Mouse (Mus musculus) limb, embryonic 10.5 days (tissue): ENCODE measurements at regions not wholly inside any gene's neighbourhood (a gene's known extent, or its start where the extent isn't known, plus 50 kb on each side); places are given as distances from the start of the nearest gene placed in this dataset.
"Not testable (repeated sequence)": the region's sequence is repeated elsewhere in the genome, so short reads cannot be mapped to it uniquely, and the experiment has no call there.

Experiments
- DNase-seq: peaks from one replicate; pipeline ENCODE4 v3.0.0-alpha.2; 2017; ENCODE audit warnings: low spot score
- H3K27ac ChIP-seq: fragments of 300-500 bp; sonication (generic); 2 replicates; pipeline ENCODE4 v1.5.1; 2016; ENCODE audit warnings: mild to moderate bottlenecking
- H3K27me3 ChIP-seq: fragments of 300-500 bp; sonication (generic); 2 replicates; pipeline ENCODE4 v1.6.1; 2016; ENCODE audit warnings: low read depth, mild to moderate bottlenecking; ENCODE audit not compliant: poor library complexity, severe bottlenecking
- H3K36me3 ChIP-seq: fragments of 300-500 bp; sonication (generic); 2 replicates; pipeline ENCODE4 v1.6.1; 2016; ENCODE audit warnings: mild to moderate bottlenecking, moderate library complexity
- H3K4me1 ChIP-seq: fragments of 300-500 bp; sonication (generic); 2 replicates; pipeline ENCODE4 v1.6.1; 2016
- H3K4me3 ChIP-seq: fragments of 300-500 bp; sonication (generic); 2 replicates; pipeline ENCODE4 v1.5.1; 2016; ENCODE audit warnings: mild to moderate bottlenecking, moderate library complexity
- H3K9me3 ChIP-seq: fragments of 300-500 bp; sonication (generic); replicated peaks from 2 replicates; pipeline ENCODE4 v1.6.1; 2016; ENCODE audit warnings: mild to moderate bottlenecking
- WGBS: fragments of 180-500 bp; shearing (Covaris S2); methylation state at CpG from one replicate; pipeline ENCODE4 v1.1.7; 2016; 5-methylcytosine and 5-hydroxymethylcytosine counted together

- Histone ChIP-seq H3K4me3 (no peak overlapping the region), H3K36me3 (no peaks in the 10 kb centered on the region), H3K27me3 (no peaks in the 10 kb centered on the region), H3K4me1 (no peaks in the 10 kb centered on the region), H3K9me3 (no peaks in the 10 kb centered on the region), H3K27ac (no peak overlapping the region)
- no peak for DNase-seq
- 78% methylated on average over 1 of the region's 1 CpGs for WGBS
Observed at GRCm38 (mm10) chr2:53276435-53276834, 84.9 kb downstream of the Arl6ip6 start.

- Histone ChIP-seq H3K4me1 (no peaks in the 10 kb centered on the region), H3K9me3 (no peaks in the 10 kb centered on the region), H3K4me3 (no peak overlapping the region), H3K27me3 (no peaks in the 10 kb centered on the region), H3K36me3 (no peaks in the 10 kb centered on the region), H3K27ac (no peak overlapping the region)
- DNase-seq = no peak
- WGBS = 88% methylated on average over 2 of the region's 2 CpGs
Observed at GRCm38 (mm10) chr2:53301712-53302423, 110.3 kb downstream of the Arl6ip6 start.

- 43% methylated on average over 6 of the region's 6 CpGs for WGBS
Observed at GRCm38 (mm10) chr2:53330680-53331079, 139.2 kb downstream of the Arl6ip6 start.

GRCm38 (mm10) chr2:53359026-53359425 is 167.5 kb downstream of the Arl6ip6 start:
- H3K27me3 ChIP-seq = no peaks in the 10 kb centered on the region
- no peak overlapping the region for H3K27ac ChIP-seq

More at GRCm38 (mm10) chr2:53330680-53331079, 139.2 kb downstream of the Arl6ip6 start:
- H3K4me1 ChIP-seq = no peaks in the 10 kb centered on the region
- no peak overlapping the region for H3K27ac ChIP-seq
- no peaks in the 10 kb centered on the region for H3K9me3 ChIP-seq
- no peaks in the 10 kb centered on the region for H3K27me3 ChIP-seq
- no peaks in the 10 kb centered on the region for H3K36me3 ChIP-seq
- no peak overlapping the region for H3K4me3 ChIP-seq
- peak; percentile 47 for DNase-seq

GRCm38 (mm10) chr2:53382348-53382747 is 190.8 kb downstream of the Arl6ip6 start:
- no peaks in the 10 kb centered on the region for H3K4me1 ChIP-seq
- no peak overlapping the region for H3K4me3 ChIP-seq
- WGBS = 57% methylated on average over 1 of the region's 1 CpGs
- no peak overlapping the region for H3K27ac ChIP-seq
- no peaks in the 10 kb centered on the region for H3K9me3 ChIP-seq
- H3K27me3 ChIP-seq = no peaks in the 10 kb centered on the region
- DNase-seq = no peak
- H3K36me3 ChIP-seq = no peaks in the 10 kb centered on the region

More at GRCm38 (mm10) chr2:53359026-53359425, 167.5 kb downstream of the Arl6ip6 start:
- Histone ChIP-seq H3K4me1 (no peaks in the 10 kb centered on the region), H3K4me3 (no peak overlapping the region), H3K36me3 (no peaks in the 10 kb centered on the region), H3K9me3 (no peaks in the 10 kb centered on the region)
- WGBS = 75% methylated on average over 2 of the region's 2 CpGs
- no peak for DNase-seq

GRCm38 (mm10) chr2:53384545-53385176 is 193.1 kb downstream of the Arl6ip6 start:
- H3K4me3 ChIP-seq = no peak overlapping the region
- no peaks in the 10 kb centered on the region for H3K27me3 ChIP-seq
- no peak for DNase-seq
- H3K36me3 ChIP-seq = no peaks in the 10 kb centered on the region
- H3K9me3 ChIP-seq = no peaks in the 10 kb centered on the region
- H3K27ac ChIP-seq = no peak overlapping the region
- H3K4me1 ChIP-seq = no peaks in the 10 kb centered on the region
- WGBS = 70% methylated on average over 8 of the region's 8 CpGs

- H3K27me3 ChIP-seq = no peaks in the 10 kb centered on the region
- H3K9me3 ChIP-seq = no peaks in the 10 kb centered on the region
- no peaks in the 10 kb centered on the region for H3K4me1 ChIP-seq
- no peak for DNase-seq
- 86% methylated on average over 3 of the region's 3 CpGs for whole genome bisulfite sequencing
- H3K4me3 ChIP-seq = no peak overlapping the region
- H3K36me3 ChIP-seq = no peaks in the 10 kb centered on the region
- no peak overlapping the region for H3K27ac ChIP-seq
Observed at GRCm38 (mm10) chr2:53388652-53389051, 197.1 kb downstream of the Arl6ip6 start.

- H3K9me3 ChIP-seq = no peaks in the 10 kb centered on the region
- no peaks in the 10 kb centered on the region for H3K4me1 ChIP-seq
- H3K4me3 ChIP-seq = no peak overlapping the region
- no peak overlapping the region for H3K27ac ChIP-seq
- no peak for DNase-seq
- H3K36me3 ChIP-seq = no peaks in the 10 kb centered on the region
- 93% methylated on average over 2 of the region's 2 CpGs for WGBS
- H3K27me3 ChIP-seq = no peaks in the 10 kb centered on the region
Observed at GRCm38 (mm10) chr2:53414471-53414870, 222.9 kb downstream of the Arl6ip6 start.

GRCm38 (mm10) chr2:53437046-53437815 is 245.7 kb downstream of the Arl6ip6 start:
- 85% methylated on average over 5 of the region's 5 CpGs for WGBS
- Histone ChIP-seq H3K4me3 (no peak overlapping the region), H3K27ac (no peak overlapping the region), H3K36me3 (no peaks in the 10 kb centered on the region), H3K27me3 (no peaks in the 10 kb centered on the region), H3K9me3 (no peaks in the 10 kb centered on the region), H3K4me1 (no peaks in the 10 kb centered on the region)
- DNase-seq = no peak

GRCm38 (mm10) chr2:53440301-53440700 is 248.8 kb downstream of the Arl6ip6 start:
- H3K36me3 ChIP-seq, H3K27ac ChIP-seq, H3K27me3 ChIP-seq, H3K4me1 ChIP-seq, H3K4me3 ChIP-seq, H3K9me3 ChIP-seq: not testable (repeated sequence)
- WGBS = 53% methylated on average over 3 of the region's 3 CpGs
- DNase-seq = peak; percentile 38

- no peaks in the 10 kb centered on the region for H3K9me3 ChIP-seq
- no peaks in the 10 kb centered on the region for H3K27me3 ChIP-seq
- H3K36me3 ChIP-seq = no peaks in the 10 kb centered on the region
- no peak overlapping the region for H3K27ac ChIP-seq
- WGBS = 89% methylated on average over 3 of the region's 3 CpGs
- H3K4me1 ChIP-seq = no peaks in the 10 kb centered on the region
- no peak overlapping the region for H3K4me3 ChIP-seq
- DNase-seq = no peak
Observed at GRCm38 (mm10) chr2:53460265-53460664, 268.7 kb downstream of the Arl6ip6 start.

- Histone ChIP-seq H3K9me3 (no peaks in the 10 kb centered on the region), H3K27me3 (no peaks in the 10 kb centered on the region), H3K36me3 (no peaks in the 10 kb centered on the region), H3K4me3 (no peak overlapping the region), H3K27ac (no peak overlapping the region), H3K4me1 (no peaks in the 10 kb centered on the region)
- DNase-seq = no peak
- 87% methylated on average over 4 of the region's 4 CpGs for WGBS
Observed at GRCm38 (mm10) chr2:53474455-53474854, 282.9 kb downstream of the Arl6ip6 start.

- not testable (repeated sequence) for H3K4me3 ChIP-seq, H3K36me3 ChIP-seq, H3K27ac ChIP-seq, H3K27me3 ChIP-seq, H3K4me1 ChIP-seq, H3K9me3 ChIP-seq, DNase-seq
- 93% methylated on average over 4 of the region's 4 CpGs for WGBS
Observed at GRCm38 (mm10) chr2:53479051-53479450, 287.5 kb downstream of the Arl6ip6 start.
